Mouse (Mus musculus): ENCODE data around the gene Dpyd.

DNA sequence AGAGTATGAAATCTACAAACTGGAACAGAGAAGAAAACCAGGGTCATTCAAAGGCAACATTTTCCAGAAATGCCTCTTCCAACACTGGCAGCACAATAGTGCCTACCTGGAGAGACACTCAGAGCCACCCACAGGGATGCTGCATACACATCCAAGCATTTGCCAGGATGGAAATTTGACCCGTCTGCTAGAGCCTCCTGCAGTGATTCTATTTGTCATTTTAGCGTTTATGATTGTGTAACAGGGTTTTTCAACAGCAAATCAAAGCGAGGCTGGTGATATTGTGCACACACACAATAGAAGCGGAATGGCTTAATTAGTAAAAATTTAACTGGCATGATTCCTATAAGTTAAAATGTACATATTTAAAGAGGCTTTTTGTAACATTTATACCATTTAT is 501.3 kb downstream of the Dpyd start:
- TF ChIP-seq POLR2A (IDR thresholded peaks at IDR 0.05; ENCODE audit: extremely low read depth, insufficient read depth, low read length) (no peak), CTCF (IDR thresholded peaks at IDR 0.05; ENCODE audit: extremely low read depth, insufficient read depth, low read length) (no peak)
